Mouse (Mus musculus) liver, adult 2 months (tissue): ENCODE data around the gene Akt3.

Source experiments
- CTCF ChIP-seq: fragments of 200-500 bp; IDR thresholded peaks from 2 replicates; pipeline ENCODE4 v1.5.1; 2011; ENCODE audit warnings: low read depth, low read length, control low read depth
- POLR2A ChIP-seq: fragments of 200-500 bp; IDR thresholded peaks from 2 replicates; pipeline ENCODE4 v1.6.1; 2011; ENCODE audit warnings: low read length, control low read depth; ENCODE audit not compliant: insufficient read depth; ENCODE audit errors: extremely low read depth

DNA sequence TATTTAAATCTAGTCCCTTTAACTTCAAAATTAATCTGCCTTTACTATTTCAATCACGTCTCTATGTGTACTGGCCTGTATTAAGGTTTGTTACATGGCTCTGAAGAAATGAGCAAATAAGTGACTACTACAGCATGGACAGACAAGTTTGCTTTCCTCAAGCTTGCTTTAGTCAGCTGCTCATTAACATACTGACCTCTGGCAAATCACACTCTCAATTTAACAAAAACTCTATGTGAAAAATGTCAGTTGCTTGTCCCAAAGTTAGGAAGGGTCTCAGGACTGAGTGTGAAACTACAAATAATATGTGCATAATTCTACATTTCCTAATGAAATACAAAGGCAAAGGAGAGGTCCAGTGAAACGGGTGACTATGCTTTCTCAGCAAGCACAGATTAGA, 109.3 kb downstream of the Akt3 start:
- TF ChIP-seq POLR2A (no peak), CTCF (no peak)
